Mouse (Mus musculus) E14TG2a.4 (cell line): Measurements from ENCODE around the gene Lrfn4.
"Not testable (repeated sequence)": the region's sequence is repeated elsewhere in the genome, so short reads cannot be mapped to it uniquely, and the experiment has no call there.

Experiments
- H3K27me3 ChIP-seq: 2 replicates; pipeline ENCODE4 v1.6.1; 2014; ENCODE audit warnings: low read length, control low read depth; ENCODE audit not compliant: insufficient read depth
- H3K36me3 ChIP-seq: 2 replicates; pipeline ENCODE4 v1.6.1; 2014; ENCODE audit warnings: low read length, control low read depth; ENCODE audit not compliant: insufficient read depth
- H3K4me1 ChIP-seq: replicated peaks from 2 replicates; pipeline ENCODE4 v1.6.1; 2014; ENCODE audit warnings: low read depth, low read length, control low read depth
- H3K4me3 ChIP-seq: replicated peaks from 2 replicates; pipeline ENCODE4 v1.5.1; 2014; ENCODE audit warnings: mild to moderate bottlenecking, low read length
- H3K9me3 ChIP-seq: 2 replicates; pipeline ENCODE4 v1.6.1; 2014; ENCODE audit warnings: low read length, control low read depth
- CTCF ChIP-seq: conservative IDR thresholded peaks from 2 replicates; pipeline ENCODE4 v1.5.1; 2014; ENCODE audit warnings: low read length
- NANOG ChIP-seq: IDR thresholded peaks from 2 replicates; pipeline ENCODE4 v1.6.1; 2014; ENCODE audit warnings: borderline replicate concordance, low read length, mixed read lengths
- POU5F1 ChIP-seq: IDR thresholded peaks from 2 replicates; pipeline ENCODE4 v1.6.1; 2014; ENCODE audit warnings: low read length, borderline replicate concordance

The Lrfn4 gene

DNA sequence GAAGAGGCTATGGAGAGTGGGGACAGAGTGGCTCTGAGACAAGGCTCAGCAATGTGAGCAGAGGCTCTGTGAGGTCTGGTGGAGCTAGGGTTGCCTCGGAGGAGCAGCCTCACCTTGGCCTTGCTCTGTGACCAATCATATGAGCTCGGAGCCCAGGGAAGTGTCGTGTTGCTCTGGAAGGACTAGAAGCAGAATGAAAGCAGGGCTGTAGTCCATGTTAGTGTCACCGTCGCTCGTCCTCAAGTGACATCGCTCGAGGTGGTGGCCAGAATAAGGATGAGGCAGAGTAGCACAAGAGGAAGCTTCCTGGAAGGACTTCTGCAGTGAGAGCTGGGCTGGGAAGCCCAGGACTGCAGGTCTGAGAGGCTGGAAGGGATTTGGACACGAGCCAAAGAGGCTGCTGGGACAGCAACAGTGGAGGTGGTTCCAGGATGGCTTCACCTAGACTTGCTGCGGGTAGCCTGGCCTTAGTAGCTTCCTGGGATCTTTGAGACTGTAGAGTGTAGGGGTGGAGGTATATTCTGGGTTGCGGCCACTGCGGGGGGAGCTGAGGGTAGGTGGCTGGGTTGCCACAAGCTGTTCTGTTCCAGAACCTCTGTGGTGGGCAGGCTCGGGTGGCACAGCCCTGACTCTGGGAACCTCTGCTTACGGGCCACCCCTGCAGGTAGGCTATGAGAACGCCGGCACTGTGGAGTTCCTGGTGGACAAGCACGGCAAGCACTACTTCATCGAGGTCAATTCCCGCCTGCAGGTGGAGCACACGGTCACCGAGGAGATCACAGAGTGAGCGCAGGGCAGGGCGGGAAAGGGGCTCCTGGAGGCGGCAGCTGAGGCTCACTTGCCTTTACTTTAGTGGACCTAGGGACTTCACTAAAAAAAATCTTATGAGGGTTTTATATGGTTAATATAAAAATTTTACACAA is 11.4 kb downstream of the Lrfn4 start:
- H3K4me1 ChIP-seq = peaks cover 32% of the 10 kb centered on the region
- H3K27me3 ChIP-seq = peaks cover 34% of the 10 kb centered on the region
- peak overlapping the region; percentile 50 for H3K4me3 ChIP-seq
- TF ChIP-seq CTCF (peak; percentile 17; the same call in 1 of the 2 replicates), POU5F1 (no peak), NANOG (no peak)
- no peaks in the 10 kb centered on the region for H3K9me3 ChIP-seq
- peaks cover 6% of the 10 kb centered on the region for H3K36me3 ChIP-seq

DNA sequence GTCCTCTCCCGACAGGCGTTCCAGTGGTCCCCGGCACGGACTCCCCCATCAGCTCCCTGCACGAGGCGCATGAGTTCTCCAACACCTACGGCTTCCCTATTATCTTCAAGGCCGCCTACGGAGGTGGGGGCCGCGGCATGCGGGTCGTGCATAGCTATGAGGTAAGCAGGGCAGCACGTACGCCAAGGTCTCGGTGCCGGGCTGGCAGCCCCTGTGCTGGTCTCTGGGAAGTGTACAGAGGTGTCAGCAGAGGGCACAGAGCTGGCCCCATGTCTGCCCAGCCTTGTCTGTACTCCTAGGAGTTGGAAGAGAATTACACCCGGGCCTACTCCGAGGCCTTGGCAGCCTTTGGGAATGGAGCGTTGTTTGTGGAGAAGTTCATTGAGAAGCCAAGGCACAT is 13.0 kb downstream of the Lrfn4 start:
- H3K9me3 ChIP-seq = 0 out of 2 replicates have a peak, but pooled peaks cover 2% of the 10 kb centered on the region
- peaks cover 34% of the 10 kb centered on the region for H3K27me3 ChIP-seq
- H3K4me3 ChIP-seq = peak overlapping the region; percentile 57; the same call in 1 of the 2 replicates
- H3K4me1 ChIP-seq = peaks cover 32% of the 10 kb centered on the region
- TF ChIP-seq POU5F1 = no peak
- TF ChIP-seq CTCF = no peak
- no peak for TF ChIP-seq NANOG
- peaks cover 3% of the 10 kb centered on the region for H3K36me3 ChIP-seq

DNA sequence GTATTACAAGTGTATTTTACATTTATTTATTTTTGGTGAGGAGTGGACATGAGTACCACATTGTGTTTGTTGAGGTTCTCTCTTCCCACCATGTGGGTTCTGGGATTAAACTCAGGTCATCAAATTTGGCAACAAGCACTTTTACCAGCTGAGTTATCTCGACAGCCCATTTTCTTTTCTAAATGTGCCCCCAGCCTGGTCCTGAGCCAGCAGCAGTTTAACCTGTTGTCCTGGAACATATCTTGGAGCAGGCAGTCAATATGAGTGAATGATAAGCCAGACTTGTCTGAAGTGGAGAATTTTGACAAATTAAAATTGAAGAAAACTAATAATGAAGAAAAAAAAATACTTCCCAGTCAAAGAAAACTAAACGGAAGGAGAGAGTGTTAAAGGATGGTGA is 19.4 kb downstream of the Lrfn4 start:
- TF ChIP-seq NANOG (no peak), POU5F1 (no peak), CTCF (no peak)
- Histone ChIP-seq H3K36me3 (no peaks in the 10 kb centered on the region), H3K4me1 (0 out of 2 replicates have a peak, but pooled peaks cover 3% of the 10 kb centered on the region), H3K4me3 (no peak overlapping the region), H3K27me3 (peaks cover 5% of the 10 kb centered on the region; the same call in 1 of the 2 replicates), H3K9me3 (0 out of 2 replicates have a peak, but pooled peaks cover 2% of the 10 kb centered on the region)

DNA sequence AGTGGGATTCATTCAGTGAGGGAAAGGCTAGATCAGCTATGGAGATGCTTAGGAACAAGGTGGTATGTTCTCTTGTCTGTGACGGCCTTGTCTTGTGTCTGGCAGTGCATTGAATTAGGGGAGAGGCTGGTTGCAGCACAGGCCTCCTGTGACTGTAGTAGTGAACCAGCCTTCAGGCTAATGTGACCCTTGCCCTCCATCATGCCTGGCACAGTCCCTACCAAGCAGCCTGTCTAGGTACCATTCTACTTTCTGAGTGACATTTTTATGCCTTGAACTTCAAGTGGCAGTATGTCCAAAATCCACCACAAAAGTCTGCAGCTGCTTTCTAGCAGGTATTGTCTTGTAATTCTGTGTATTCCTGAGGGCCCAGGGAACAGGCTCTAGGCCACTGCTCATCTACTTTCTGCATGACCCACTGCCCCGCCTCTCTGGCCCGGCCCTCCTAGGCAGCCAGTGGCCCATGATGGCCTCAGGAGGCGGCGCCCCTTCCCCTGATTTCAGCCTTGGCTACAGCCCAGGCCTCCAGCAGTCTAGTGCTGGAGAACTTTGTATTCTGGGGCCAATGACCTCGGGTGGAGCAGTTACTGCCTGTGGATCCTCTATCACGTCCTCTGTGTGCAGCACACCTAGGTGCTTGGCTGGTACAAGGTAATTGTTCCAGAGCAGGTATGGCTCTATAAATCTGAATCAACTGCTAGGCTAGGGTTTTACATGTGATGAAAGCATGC is 21.5 kb downstream of the Lrfn4 start:
- H3K27me3 ChIP-seq = no peaks in the 10 kb centered on the region
- 0 out of 2 replicates have a peak, but pooled peaks cover 2% of the 10 kb centered on the region for H3K9me3 ChIP-seq
- H3K36me3 ChIP-seq = no peaks in the 10 kb centered on the region
- H3K4me3 ChIP-seq = no peak overlapping the region
- H3K4me1 ChIP-seq = 0 out of 2 replicates have a peak, but pooled peaks cover 3% of the 10 kb centered on the region
- TF ChIP-seq NANOG (no peak), CTCF (no peak), POU5F1 (no peak)

DNA sequence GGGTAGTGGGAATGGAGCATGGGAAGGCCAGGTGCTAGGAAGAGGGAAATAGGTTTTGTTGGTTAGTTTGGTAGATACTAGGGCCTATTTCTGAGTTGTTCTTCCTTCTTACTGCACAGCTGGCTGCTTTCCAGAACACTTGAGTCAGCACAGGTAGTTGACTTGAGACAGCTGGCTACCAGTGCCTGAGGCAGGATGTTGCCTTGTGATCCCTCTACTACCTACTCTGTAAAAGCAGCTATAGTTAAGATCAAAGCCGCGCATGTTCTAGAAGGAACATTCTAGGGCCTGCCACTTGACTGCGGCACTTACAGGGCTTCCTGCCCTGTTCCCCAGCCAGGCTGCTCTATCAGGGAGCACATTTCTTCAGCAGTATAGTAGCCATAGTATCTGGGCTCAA is 25.4 kb downstream of the Lrfn4 start:
- TF ChIP-seq CTCF = no peak
- TF ChIP-seq POU5F1 = no peak
- no peak for TF ChIP-seq NANOG
- no peak overlapping the region for H3K4me3 ChIP-seq
- H3K36me3 ChIP-seq = no peaks in the 10 kb centered on the region
- 0 out of 2 replicates have a peak, but pooled peaks cover 3% of the 10 kb centered on the region for H3K4me1 ChIP-seq
- 0 out of 2 replicates have a peak, but pooled peaks cover 3% of the 10 kb centered on the region for H3K27me3 ChIP-seq
- no peaks in the 10 kb centered on the region for H3K9me3 ChIP-seq

DNA sequence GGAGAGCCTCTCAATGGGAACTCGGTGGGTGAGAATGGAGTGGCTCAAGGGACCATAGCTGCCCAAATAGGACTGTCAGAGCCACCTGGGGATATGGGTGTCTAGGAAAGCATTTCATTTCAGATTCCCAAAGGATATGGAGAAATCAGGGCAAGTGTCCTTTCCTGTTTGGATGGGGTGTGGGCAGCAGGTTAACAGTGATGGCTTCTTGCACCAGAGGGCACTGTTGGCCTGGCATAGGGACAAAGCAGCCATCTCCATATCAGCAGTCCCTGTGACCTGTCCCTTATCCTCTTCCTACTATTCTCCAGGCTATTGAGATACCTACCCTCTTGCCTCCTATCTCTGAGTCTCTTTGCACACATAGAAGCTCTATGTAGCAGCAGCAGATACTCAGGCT is 26.4 kb downstream of the Lrfn4 start:
- 0 out of 2 replicates have a peak, but pooled peaks cover under 1% of the 10 kb centered on the region for H3K4me1 ChIP-seq
- H3K36me3 ChIP-seq = no peaks in the 10 kb centered on the region
- H3K4me3 ChIP-seq = no peak overlapping the region
- no peak for TF ChIP-seq NANOG
- no peak for TF ChIP-seq CTCF
- TF ChIP-seq POU5F1 = no peak
- H3K9me3 ChIP-seq = no peaks in the 10 kb centered on the region
- H3K27me3 ChIP-seq = 0 out of 2 replicates have a peak, but pooled peaks cover 3% of the 10 kb centered on the region

DNA sequence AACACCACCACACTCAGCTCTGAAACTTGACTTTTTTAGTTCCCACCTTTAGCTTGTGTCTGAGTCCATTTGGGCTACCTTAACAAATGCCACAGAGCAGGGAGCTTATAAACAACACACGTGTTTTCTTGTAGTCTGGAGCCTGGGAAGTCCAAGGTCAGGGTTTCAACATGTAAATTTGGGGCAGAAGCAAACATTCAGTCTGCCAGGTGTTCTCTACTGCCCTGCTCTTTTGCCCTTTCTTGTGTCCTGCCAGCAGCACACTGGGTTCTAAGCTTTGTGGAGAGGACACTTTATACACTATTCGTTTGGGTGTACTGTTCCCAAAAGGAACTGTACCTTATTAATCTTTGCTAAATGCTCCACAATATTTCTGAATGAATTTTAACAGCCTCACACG is 27.0 kb downstream of the Lrfn4 start:
- Histone ChIP-seq H3K9me3 (no peaks in the 10 kb centered on the region), H3K27me3 (0 out of 2 replicates have a peak, but pooled peaks cover 3% of the 10 kb centered on the region), H3K4me1 (no peaks in the 10 kb centered on the region), H3K4me3 (no peak overlapping the region), H3K36me3 (no peaks in the 10 kb centered on the region)
- no peak for TF ChIP-seq NANOG
- no peak for TF ChIP-seq POU5F1
- no peak for TF ChIP-seq CTCF

DNA sequence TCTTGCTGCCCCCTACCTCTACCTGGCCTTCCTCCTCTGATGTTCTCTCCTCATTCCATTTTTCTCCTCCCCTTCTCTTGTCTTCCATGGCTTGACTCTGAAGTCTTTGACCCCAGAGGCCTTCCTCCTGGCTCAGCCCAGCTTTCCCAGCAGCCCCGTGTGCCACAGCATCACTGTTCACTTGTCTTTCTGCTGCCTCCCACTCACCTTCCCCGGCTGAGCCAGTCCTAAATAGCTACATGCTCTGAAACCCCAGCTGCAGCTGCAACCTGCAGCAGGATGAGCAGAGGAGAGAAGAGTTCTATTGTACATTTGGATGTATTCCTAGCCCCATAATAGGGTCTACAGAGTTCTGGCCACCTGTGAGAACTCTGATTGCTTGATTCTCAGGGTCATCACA is 28.0 kb downstream of the Lrfn4 start:
- Histone ChIP-seq H3K4me1 (no peaks in the 10 kb centered on the region), H3K4me3 (no peak overlapping the region), H3K9me3 (no peaks in the 10 kb centered on the region), H3K36me3 (no peaks in the 10 kb centered on the region), H3K27me3 (0 out of 2 replicates have a peak, but pooled peaks cover 3% of the 10 kb centered on the region)
- TF ChIP-seq NANOG (no peak), CTCF (no peak), POU5F1 (no peak)

DNA sequence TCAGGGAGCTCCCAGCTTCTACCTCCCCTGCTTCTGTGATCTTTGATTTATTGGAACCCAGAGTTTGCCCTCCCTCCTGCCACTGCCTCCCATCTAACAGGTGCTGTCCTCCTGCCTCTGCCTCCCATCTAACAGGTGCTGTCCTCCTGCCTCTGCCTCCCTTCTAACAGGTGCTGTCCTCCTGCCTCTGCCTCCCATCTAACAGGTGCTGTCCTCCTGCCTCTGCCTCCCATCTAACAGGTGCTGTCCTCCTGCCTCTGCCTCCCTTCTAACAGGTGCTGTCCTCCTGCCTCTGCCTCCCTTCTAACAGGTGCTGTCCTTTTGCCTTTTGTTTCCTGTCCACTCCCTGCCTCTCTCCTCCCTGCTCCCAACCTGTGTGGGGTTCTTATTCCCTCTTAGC is 28.7 kb downstream of the Lrfn4 start:
- not testable (repeated sequence) for H3K4me1 ChIP-seq, H3K36me3 ChIP-seq, H3K9me3 ChIP-seq, H3K4me3 ChIP-seq, H3K27me3 ChIP-seq
